Mouse (Mus musculus): ENCODE results near the gene Pp2d1. TPM values are rescaled to one million over a fixed set of nuclear protein-coding genes. Genes with fewer than 3 reads are reported as not detected.
A peak's percentile ranks its signal among the peaks of the same experiment; 100 is the strongest.
"Not testable (repeated sequence)": the region's sequence is repeated elsewhere in the genome, so short reads cannot be mapped to it uniquely, and the experiment has no call there.

The Pp2d1 gene
- 0.18 and 0.21 TPM in 2 replicates for polyA plus RNA-seq (2015; fragmentation: Nextera tagmentation; extraction: Ambion mirVana)

GRCm38 (mm10) chr17:53539351-53539750 is at the start of gene Pp2d1:
Gene Pp2d1 (minus strand): TSS chr17:53539451.
- H3K9ac ChIP-seq; H3K27me3 ChIP-seq; H3K4me1 ChIP-seq (replicated peaks); H3K4me2 ChIP-seq; ATAC-seq (replicated peaks; ENCODE audit: insufficient number of reproducible peaks, insufficient read depth, low FRiP score, low read depth); H3K9me3 ChIP-seq (replicated peaks); H3K36me3 ChIP-seq; H3K27ac ChIP-seq; H3K4me3 ChIP-seq: not testable (repeated sequence)
- WGBS = 87% methylated on average over 2 of the region's 2 CpGs

DNA sequence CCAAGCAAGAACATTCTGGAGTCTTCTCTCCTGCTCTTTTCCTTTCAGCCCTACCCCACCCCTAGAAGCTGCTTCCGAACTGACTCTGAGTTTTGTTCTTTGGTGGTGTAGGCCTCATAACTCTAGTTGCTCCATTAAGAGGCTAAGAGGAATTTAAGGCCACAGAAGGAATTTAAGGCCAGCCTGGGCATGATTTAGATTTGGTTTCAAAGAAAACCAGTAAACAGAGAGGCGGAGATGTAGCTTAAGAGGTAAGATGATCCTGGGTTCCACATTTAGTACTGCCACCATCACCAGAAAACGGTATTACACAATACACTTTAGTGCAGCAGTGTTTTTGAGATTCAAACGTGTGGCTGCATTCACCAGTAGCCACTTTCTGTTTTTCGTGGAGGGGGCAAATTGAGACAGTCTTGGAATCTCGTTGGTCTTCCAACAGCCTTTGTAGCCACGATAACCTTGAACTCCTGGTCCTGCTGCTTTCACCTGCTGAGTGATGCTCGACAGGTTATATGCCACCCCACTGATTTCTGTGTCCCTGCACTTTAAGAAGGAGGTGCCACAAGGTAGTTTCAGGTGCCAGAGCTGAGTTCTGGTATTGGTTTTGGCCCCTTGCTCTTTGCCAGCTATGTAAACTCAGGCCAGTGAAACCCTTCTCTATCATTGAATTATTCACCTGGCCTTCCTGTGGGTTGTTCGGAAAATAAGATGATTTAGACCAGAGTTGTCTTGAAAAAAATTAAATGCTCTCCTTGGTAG is 49.0 kb upstream of the Pp2d1 start:
- 73% methylated on average over 9 of the region's 9 CpGs for WGBS
- Histone ChIP-seq H3K27me3 (no peaks in the 10 kb centered on the region), H3K9me3 (replicated peaks) (no peaks in the 10 kb centered on the region), H3K4me3 (no peak overlapping the region), H3K9ac (no peak overlapping the region), H3K27ac (peak overlapping the region; percentile 90), H3K36me3 (no peaks in the 10 kb centered on the region), H3K4me2 (no peak overlapping the region), H3K4me1 (replicated peaks) (peaks cover 37% of the 10 kb centered on the region)
- ATAC-seq (replicated peaks; ENCODE audit: insufficient number of reproducible peaks, insufficient read depth, low FRiP score, low read depth) = no peak

DNA sequence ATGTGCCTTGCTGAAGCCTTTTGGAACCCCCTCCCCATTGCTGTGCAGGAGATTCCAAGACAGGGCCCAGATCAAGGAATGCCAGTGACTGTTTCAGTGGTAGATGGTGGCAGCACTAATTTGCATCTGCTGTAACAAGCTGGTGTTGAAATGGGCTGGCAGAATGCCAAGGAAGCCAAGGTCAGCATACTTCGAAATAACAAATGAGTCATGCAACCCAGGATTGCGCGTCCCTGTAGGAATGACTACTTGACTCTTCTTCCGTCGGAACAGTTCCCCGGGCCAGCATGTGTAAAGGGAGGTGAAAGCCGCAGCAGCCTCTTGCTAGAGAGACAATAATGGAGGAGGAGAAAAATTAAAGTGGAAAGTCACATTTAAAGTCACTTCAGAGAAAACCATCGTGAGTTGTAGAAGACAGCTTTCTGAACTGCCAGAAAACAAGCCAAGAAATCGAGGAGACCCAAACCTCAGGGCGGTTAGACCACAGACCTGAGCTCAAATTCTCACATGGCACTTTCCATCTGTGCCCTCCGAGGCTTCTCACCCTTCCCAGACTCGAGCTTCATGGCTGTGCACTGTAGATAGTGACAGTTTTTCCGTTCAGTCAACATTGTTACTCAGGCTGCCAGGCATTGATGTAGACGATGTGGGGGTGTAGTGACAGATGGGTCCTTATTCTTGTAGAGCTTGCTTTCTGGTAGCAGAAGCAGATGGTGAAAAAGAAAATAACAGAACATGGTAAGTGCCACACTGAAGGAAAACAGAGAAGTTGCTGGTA is 48.0 kb upstream of the Pp2d1 start:
- H3K9ac ChIP-seq = no peak overlapping the region
- H3K4me1 ChIP-seq (replicated peaks) = peaks cover 47% of the 10 kb centered on the region
- no peaks in the 10 kb centered on the region for H3K9me3 ChIP-seq (replicated peaks)
- H3K36me3 ChIP-seq = no peaks in the 10 kb centered on the region
- H3K27ac ChIP-seq = peak overlapping the region; percentile 90
- no peak overlapping the region for H3K4me3 ChIP-seq
- 10% methylated on average over 14 of the region's 14 CpGs for WGBS
- peak overlapping the region; percentile 46 for H3K4me2 ChIP-seq
- H3K27me3 ChIP-seq = no peaks in the 10 kb centered on the region
- peak; percentile 85 for ATAC-seq (replicated peaks; ENCODE audit: insufficient number of reproducible peaks, insufficient read depth, low FRiP score, low read depth)

GRCm38 (mm10) chr17:53583846-53584579 is 44.8 kb upstream of the Pp2d1 start:
- WGBS = 56% methylated on average over 11 of the region's 11 CpGs
- no peaks in the 10 kb centered on the region for H3K36me3 ChIP-seq
- H3K27me3 ChIP-seq = no peaks in the 10 kb centered on the region
- H3K4me3 ChIP-seq = no peak overlapping the region
- peak overlapping the region; percentile 19; the same call in 1 of the 2 replicates for H3K4me2 ChIP-seq
- H3K9ac ChIP-seq = no peak overlapping the region
- H3K27ac ChIP-seq = peak overlapping the region; percentile 70
- no peak for ATAC-seq (replicated peaks; ENCODE audit: insufficient number of reproducible peaks, insufficient read depth, low FRiP score, low read depth)
- H3K4me1 ChIP-seq (replicated peaks) = peaks cover 52% of the 10 kb centered on the region
- no peaks in the 10 kb centered on the region for H3K9me3 ChIP-seq (replicated peaks)

DNA sequence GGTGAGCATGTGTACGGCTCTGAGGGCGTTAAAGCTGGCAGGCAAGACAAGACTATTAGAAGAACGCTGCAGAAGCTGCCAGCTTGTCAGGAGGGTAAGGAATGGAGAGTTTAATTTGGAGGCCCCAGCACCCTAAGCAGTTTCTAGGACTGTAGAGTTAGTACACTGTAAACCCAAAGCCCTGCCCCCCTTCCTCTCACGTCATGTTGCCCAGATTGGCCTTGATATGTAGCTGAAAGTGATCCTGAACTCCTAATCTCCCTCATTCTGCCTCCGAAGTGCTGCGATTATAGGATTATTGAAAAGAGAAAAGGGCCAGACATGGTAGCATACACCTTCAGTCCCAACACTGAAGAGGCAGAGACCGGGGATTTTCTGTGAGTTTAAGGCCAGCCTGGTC is 43.6 kb upstream of the Pp2d1 start:
- no peak overlapping the region for H3K4me3 ChIP-seq
- H3K27ac ChIP-seq = peak overlapping the region; percentile 25
- no peak overlapping the region for H3K4me2 ChIP-seq
- no peak overlapping the region for H3K9ac ChIP-seq
- no peak for ATAC-seq (replicated peaks; ENCODE audit: insufficient number of reproducible peaks, insufficient read depth, low FRiP score, low read depth)
- no peaks in the 10 kb centered on the region for H3K9me3 ChIP-seq (replicated peaks)
- no peaks in the 10 kb centered on the region for H3K27me3 ChIP-seq
- no peaks in the 10 kb centered on the region for H3K36me3 ChIP-seq
- 84% methylated on average over 7 of the region's 7 CpGs for WGBS
- H3K4me1 ChIP-seq (replicated peaks) = peaks cover 56% of the 10 kb centered on the region

GRCm38 (mm10) chr17:53582026-53582585 is 42.9 kb upstream of the Pp2d1 start:
- Histone ChIP-seq H3K4me2 (no peak overlapping the region), H3K4me1 (replicated peaks) (peaks cover 58% of the 10 kb centered on the region), H3K36me3 (no peaks in the 10 kb centered on the region), H3K9me3 (replicated peaks) (no peaks in the 10 kb centered on the region), H3K9ac (no peak overlapping the region), H3K27ac (peak overlapping the region; percentile 25), H3K4me3 (no peak overlapping the region), H3K27me3 (no peaks in the 10 kb centered on the region)
- ATAC-seq (replicated peaks; ENCODE audit: insufficient number of reproducible peaks, insufficient read depth, low FRiP score, low read depth) = no peak
- 41% methylated on average over 4 of the region's 4 CpGs for WGBS

DNA sequence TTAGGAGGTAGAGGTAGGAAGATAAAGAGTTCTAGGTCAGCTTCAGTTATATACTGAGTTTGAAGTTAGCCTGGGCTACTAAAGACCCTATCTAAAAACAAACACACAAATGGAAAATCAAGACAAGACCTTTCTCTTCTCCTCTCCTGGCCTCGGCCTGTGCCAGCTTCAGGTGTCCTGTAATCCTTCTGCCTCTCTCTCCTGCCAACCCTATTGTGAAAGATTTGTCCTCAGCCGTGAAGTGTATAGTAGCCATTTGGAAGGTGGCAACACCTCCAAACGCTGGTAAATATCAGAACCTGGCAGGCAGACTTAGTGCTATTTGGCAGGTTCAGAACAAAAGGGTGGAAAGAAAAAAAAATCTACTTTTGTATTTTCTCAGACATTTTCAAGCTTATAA is 41.0 kb upstream of the Pp2d1 start:
- 64% methylated on average over 3 of the region's 3 CpGs for WGBS
- H3K4me1 ChIP-seq (replicated peaks) = peaks cover 51% of the 10 kb centered on the region
- no peak overlapping the region for H3K4me3 ChIP-seq
- H3K9me3 ChIP-seq (replicated peaks) = no peaks in the 10 kb centered on the region
- ATAC-seq (replicated peaks; ENCODE audit: insufficient number of reproducible peaks, insufficient read depth, low FRiP score, low read depth) = no peak
- H3K9ac ChIP-seq = no peak overlapping the region
- no peaks in the 10 kb centered on the region for H3K27me3 ChIP-seq
- no peak overlapping the region for H3K4me2 ChIP-seq
- no peak overlapping the region for H3K27ac ChIP-seq
- H3K36me3 ChIP-seq = no peaks in the 10 kb centered on the region

DNA sequence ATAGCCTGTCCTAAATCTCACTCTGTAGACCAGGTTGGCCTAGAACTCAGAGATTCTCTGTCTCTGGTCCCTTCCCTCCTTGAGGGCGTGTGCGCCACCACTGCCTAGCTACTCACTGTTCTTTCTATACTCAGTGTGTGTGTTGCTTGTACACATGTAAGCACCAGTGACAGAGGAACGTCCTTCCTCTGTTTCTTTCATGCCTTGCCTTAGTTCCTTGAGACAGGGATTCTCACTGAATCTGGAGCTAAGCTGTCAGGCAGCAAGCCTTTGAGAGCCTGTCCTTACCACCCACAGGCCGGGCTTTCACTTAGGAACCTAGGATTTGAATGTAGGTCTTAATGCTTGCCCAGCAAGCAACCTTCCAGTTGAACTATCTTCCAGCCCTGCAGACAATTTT is 40.4 kb upstream of the Pp2d1 start:
- ATAC-seq (replicated peaks; ENCODE audit: insufficient number of reproducible peaks, insufficient read depth, low FRiP score, low read depth) = no peak
- 71% methylated on average over 4 of the region's 4 CpGs for WGBS
- Histone ChIP-seq H3K9ac (no peak overlapping the region), H3K27ac (peak overlapping the region; percentile 67; the same call in 1 of the 2 replicates), H3K4me3 (no peak overlapping the region), H3K4me1 (replicated peaks) (peaks cover 47% of the 10 kb centered on the region), H3K9me3 (replicated peaks) (no peaks in the 10 kb centered on the region), H3K36me3 (no peaks in the 10 kb centered on the region), H3K27me3 (no peaks in the 10 kb centered on the region), H3K4me2 (no peak overlapping the region)

GRCm38 (mm10) chr17:53578776-53579175 is 39.5 kb upstream of the Pp2d1 start:
- Histone ChIP-seq H3K36me3 (no peaks in the 10 kb centered on the region), H3K4me2 (peak overlapping the region; percentile 34), H3K9ac (no peak overlapping the region), H3K4me1 (replicated peaks) (peaks cover 40% of the 10 kb centered on the region), H3K4me3 (no peak overlapping the region), H3K27ac (peak overlapping the region; percentile 67), H3K9me3 (replicated peaks) (no peaks in the 10 kb centered on the region), H3K27me3 (no peaks in the 10 kb centered on the region)
- WGBS = 21% methylated on average over 9 of the region's 9 CpGs
- peak; percentile 68; the same call in 1 of the 2 replicates for ATAC-seq (replicated peaks; ENCODE audit: insufficient number of reproducible peaks, insufficient read depth, low FRiP score, low read depth)

DNA sequence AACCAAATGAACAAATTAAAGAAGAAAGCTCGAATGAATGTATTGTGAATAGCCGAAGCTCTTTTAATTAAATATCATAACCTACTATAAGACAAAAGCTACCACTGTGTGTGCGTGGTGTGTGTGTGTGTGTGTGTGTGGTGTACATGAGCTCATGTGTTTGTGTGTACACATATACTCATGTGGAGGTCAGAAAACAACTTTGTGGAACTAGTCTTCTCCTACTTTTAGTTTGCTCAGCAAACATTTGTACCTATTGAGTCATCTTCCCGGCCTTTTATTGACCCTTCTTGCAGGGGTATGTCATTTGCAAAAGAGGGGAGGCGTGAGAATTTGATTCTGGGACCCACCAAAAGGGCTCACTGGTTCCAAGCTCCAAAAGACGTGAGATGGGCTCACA is 39.0 kb upstream of the Pp2d1 start:
- Histone ChIP-seq H3K4me1 (replicated peaks) (peaks cover 41% of the 10 kb centered on the region), H3K4me3 (no peak overlapping the region), H3K4me2 (peak overlapping the region; percentile 34; the same call in 1 of the 2 replicates), H3K36me3 (no peaks in the 10 kb centered on the region), H3K27ac (peak overlapping the region; percentile 67), H3K27me3 (no peaks in the 10 kb centered on the region), H3K9ac (0 out of 2 replicates have a peak overlapping the region, but pooled peaks have one; percentile 10), H3K9me3 (replicated peaks) (no peaks in the 10 kb centered on the region)
- 78% methylated on average over 6 of the region's 6 CpGs for WGBS
- no peak for ATAC-seq (replicated peaks; ENCODE audit: insufficient number of reproducible peaks, insufficient read depth, low FRiP score, low read depth)

GRCm38 (mm10) chr17:53577754-53578153 is 38.5 kb upstream of the Pp2d1 start:
- no peak overlapping the region for H3K4me3 ChIP-seq
- WGBS = 50% methylated on average over 5 of the region's 5 CpGs
- no peak overlapping the region for H3K9ac ChIP-seq
- no peak for ATAC-seq (replicated peaks; ENCODE audit: insufficient number of reproducible peaks, insufficient read depth, low FRiP score, low read depth)
- no peaks in the 10 kb centered on the region for H3K9me3 ChIP-seq (replicated peaks)
- H3K27me3 ChIP-seq = no peaks in the 10 kb centered on the region
- peak overlapping the region; percentile 67; the same call in 1 of the 2 replicates for H3K27ac ChIP-seq
- no peaks in the 10 kb centered on the region for H3K36me3 ChIP-seq
- H3K4me2 ChIP-seq = no peak overlapping the region
- H3K4me1 ChIP-seq (replicated peaks) = peaks cover 39% of the 10 kb centered on the region

Data from heart, embryonic 15.5 days (tissue).